Mouse (Mus musculus): Measurements from ENCODE around the gene Gtse1. TPM values are rescaled to one million over a fixed set of nuclear protein-coding genes. Genes with fewer than 3 reads are reported as not detected.

Gene Gtse1
- polyA plus RNA-seq, 1 experiment from 2014 or later = 27.2 TPM

DNA sequence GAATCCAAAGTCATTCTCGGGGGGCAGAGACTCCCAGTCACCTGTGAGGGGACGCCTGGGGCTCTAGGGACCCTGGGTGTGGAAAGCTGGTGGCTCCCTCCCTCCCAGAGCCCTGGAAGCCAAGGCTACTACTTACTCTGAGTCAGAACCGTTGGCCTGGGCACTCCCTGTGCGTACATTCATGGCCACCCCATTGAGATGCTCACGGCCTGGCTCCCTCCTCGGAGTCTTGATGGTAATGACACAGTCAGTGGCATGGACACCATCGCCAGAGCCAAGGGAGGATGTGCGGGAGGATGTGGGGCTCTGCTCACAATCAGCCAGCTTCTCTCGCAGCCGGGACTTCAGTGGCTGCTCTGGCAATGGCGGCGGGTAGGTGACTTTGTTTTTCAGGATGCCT, 41.3 kb downstream of the Gtse1 start:
- peaks cover 48% of the 10 kb centered on the region for H3K36me3 ChIP-seq
- no peaks in the 10 kb centered on the region for H3K27me3 ChIP-seq
- H3K27ac ChIP-seq = no peak overlapping the region
- no peak for ATAC-seq (ENCODE audit: insufficient number of reproducible peaks, insufficient read depth, low FRiP score, low TSS enrichment, low read depth)
- H3K4me1 ChIP-seq = no peaks in the 10 kb centered on the region
- 83% methylated on average over 12 of the region's 12 CpGs for WGBS
- H3K9me3 ChIP-seq = no peaks in the 10 kb centered on the region
- H3K4me2 ChIP-seq = no peak overlapping the region
- no peak overlapping the region for H3K4me3 ChIP-seq
- no peak overlapping the region for H3K9ac ChIP-seq

DNA sequence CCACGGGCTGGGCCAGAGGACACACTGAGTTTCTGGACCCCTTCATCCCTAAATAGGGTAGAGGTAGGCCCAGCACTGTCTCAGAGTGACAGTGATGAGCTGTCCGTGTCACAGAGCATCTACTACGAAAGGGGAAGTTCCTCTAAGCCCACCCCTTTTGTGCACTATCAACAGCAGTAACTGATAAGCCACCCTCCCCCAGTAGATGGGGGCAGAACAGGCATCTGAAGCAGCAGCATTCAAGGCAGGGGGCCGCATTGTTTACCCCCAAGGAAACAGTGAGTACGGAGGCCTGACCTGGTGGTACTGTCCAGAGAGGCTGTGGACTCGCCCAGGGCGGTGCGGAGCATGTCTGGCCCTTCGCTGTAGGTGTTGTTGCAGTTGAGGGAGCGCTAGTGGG, 43.0 kb downstream of the Gtse1 start:
- peaks cover 33% of the 10 kb centered on the region for H3K36me3 ChIP-seq
- 83% methylated on average over 10 of the region's 10 CpGs for WGBS
- no peak overlapping the region for H3K4me2 ChIP-seq
- no peak overlapping the region for H3K4me3 ChIP-seq
- ATAC-seq (ENCODE audit: insufficient number of reproducible peaks, insufficient read depth, low FRiP score, low TSS enrichment, low read depth) = no peak
- no peaks in the 10 kb centered on the region for H3K4me1 ChIP-seq
- H3K9ac ChIP-seq = 0 out of 2 replicates have a peak overlapping the region, but pooled peaks have one; percentile 16
- H3K27ac ChIP-seq = no peak overlapping the region
- no peaks in the 10 kb centered on the region for H3K27me3 ChIP-seq
- no peaks in the 10 kb centered on the region for H3K9me3 ChIP-seq

DNA sequence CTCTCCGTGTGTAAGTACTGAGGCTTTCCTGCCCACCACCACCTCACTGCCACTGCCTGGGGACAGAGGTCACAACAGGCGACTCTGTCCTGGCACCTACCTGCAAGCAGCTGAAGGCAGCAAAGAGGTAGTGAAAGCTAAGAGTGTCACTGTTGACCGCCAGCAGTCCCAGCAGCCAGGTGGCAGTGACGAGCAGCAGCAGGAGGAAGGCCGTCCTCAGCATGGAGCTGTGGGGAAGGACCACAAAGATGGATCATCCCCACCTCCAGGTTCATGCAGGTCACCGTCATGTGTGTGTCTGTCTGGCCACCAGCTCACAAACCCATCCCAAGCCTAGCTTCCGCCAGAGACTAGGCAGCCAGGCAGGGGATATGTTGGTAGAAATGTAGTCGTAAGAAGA, 44.3 kb downstream of the Gtse1 start:
- Histone ChIP-seq H3K27me3 (no peaks in the 10 kb centered on the region), H3K4me1 (no peaks in the 10 kb centered on the region), H3K27ac (no peak overlapping the region), H3K9ac (no peak overlapping the region), H3K4me3 (no peak overlapping the region), H3K4me2 (no peak overlapping the region), H3K36me3 (peaks cover 22% of the 10 kb centered on the region), H3K9me3 (no peaks in the 10 kb centered on the region)
- no peak for ATAC-seq (ENCODE audit: insufficient number of reproducible peaks, insufficient read depth, low FRiP score, low TSS enrichment, low read depth)
- WGBS = 70% methylated on average over 8 of the region's 8 CpGs

DNA sequence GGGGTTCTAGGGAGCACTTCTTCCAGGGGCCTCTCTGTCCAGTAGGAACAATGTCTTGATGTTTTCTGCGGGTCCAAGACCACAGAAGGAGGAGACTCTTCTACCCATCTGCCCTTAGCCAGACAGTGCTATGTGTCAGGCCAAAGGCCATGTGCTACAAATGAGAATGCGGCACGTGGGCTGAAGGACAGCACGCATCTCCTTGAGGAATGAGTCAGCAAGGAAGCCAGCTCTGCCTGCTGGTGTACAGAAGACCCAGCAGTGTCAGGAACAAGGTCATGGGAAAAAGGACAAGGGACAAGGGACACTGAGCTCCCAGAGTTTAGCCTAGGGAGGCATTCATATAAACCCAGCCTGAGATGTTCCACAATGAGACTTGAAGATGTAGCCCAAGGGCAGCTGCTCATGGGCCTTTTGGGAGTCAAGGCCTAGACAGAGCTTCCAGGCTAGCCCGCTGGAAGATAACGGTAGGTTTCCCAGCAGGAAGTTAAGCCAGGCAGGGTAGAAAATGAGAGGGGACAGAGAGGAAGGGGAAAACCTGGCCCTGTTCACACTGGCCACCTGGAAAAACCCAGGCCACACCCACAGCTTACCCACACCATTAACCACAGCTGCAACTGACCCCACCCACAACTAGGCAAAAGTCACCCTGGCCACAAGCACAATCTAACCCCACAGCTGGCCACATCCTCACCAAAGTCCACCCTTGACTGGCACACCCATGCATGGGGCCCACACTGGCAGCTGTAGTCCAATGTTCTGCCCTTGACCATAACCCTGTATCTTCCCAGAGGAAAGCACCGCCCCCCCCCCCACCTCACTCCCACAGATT, 49.3 kb downstream of the Gtse1 start:
- H3K27me3 ChIP-seq = no peaks in the 10 kb centered on the region
- no peaks in the 10 kb centered on the region for H3K36me3 ChIP-seq
- H3K9ac ChIP-seq = no peak overlapping the region
- no peak overlapping the region for H3K4me2 ChIP-seq
- ATAC-seq (ENCODE audit: insufficient number of reproducible peaks, insufficient read depth, low FRiP score, low TSS enrichment, low read depth) = no peak
- peaks cover 19% of the 10 kb centered on the region for H3K4me1 ChIP-seq
- H3K9me3 ChIP-seq = no peaks in the 10 kb centered on the region
- no peak overlapping the region for H3K4me3 ChIP-seq
- H3K27ac ChIP-seq = peak overlapping the region; percentile 60; the same call in 1 of the 2 replicates
- 91% methylated on average over 7 of the region's 7 CpGs for WGBS

DNA sequence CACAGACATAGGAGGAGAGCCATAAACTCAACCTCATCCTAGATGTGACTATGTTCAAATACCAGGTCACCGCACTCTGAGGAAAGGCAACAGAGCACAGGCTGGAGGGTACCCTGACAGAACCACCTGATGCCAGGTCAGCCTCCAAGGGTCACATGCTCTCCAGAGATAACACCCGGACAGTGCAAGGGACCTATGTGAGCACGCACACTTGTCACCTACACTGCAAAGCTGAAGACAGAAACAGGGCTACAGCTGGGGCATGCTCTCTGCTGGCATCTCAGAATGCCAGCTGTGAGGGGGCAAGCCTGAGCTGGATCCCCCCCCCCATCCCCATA, 49.9 kb downstream of the Gtse1 start:
- no peaks in the 10 kb centered on the region for H3K27me3 ChIP-seq
- H3K27ac ChIP-seq = peak overlapping the region; percentile 60
- H3K4me1 ChIP-seq = peaks cover 19% of the 10 kb centered on the region
- no peak overlapping the region for H3K4me2 ChIP-seq
- H3K4me3 ChIP-seq = no peak overlapping the region
- no peaks in the 10 kb centered on the region for H3K9me3 ChIP-seq
- 90% methylated on average over 3 of the region's 3 CpGs for WGBS
- no peak for ATAC-seq (ENCODE audit: insufficient number of reproducible peaks, insufficient read depth, low FRiP score, low TSS enrichment, low read depth)
- H3K36me3 ChIP-seq = no peaks in the 10 kb centered on the region
- peak overlapping the region; percentile 36; the same call in 1 of the 2 replicates for H3K9ac ChIP-seq

DNA sequence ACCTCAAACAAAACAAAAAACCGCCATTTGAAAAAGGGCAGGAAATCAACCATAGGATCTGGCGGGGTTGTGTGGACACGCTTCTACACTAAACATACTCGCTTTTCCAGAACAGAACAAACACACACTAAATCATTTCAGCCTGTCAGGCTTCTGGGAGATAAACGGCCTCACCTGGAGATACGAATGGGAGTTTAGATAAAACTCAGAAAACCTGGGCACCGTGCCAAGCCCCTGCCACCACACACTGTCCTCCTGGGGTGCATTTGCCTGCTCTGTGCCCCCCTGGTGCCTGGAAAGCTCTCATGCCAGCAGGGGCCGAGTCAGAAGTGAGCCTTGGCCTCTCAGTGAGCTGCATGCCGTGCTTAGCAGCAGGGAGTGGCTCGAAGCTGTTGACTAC, 50.4 kb downstream of the Gtse1 start:
- Histone ChIP-seq H3K27ac (peak overlapping the region; percentile 60), H3K4me1 (peaks cover 19% of the 10 kb centered on the region), H3K9me3 (no peaks in the 10 kb centered on the region), H3K4me2 (0 out of 2 replicates have a peak overlapping the region, but pooled peaks have one; percentile 11), H3K36me3 (no peaks in the 10 kb centered on the region), H3K27me3 (no peaks in the 10 kb centered on the region), H3K9ac (peak overlapping the region; percentile 36; the same call in 1 of the 2 replicates), H3K4me3 (no peak overlapping the region)
- ATAC-seq (ENCODE audit: insufficient number of reproducible peaks, insufficient read depth, low FRiP score, low TSS enrichment, low read depth) = no peak
- WGBS = 30% methylated on average over 10 of the region's 10 CpGs

DNA sequence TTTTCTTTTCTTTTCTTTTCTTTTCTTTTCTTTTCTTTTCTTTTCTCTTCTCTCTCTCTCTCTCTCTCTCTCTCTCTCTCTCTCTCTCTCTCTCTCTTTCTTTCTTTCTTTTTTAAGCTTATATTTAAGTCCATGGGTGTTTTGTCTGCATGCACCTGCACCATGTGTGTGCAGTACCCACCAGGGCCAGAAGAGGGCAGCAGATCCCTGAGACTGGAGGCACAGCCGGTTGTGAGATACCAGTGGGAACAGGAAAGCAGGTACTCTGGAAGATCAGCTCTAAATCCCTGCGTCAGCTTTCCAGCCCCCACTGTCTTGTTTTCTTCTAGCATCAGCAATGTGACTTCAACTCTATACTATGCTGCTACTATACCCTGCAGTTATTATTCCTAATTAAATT, 54.1 kb downstream of the Gtse1 start:
- H3K27me3 ChIP-seq = no peaks in the 10 kb centered on the region
- no peak for ATAC-seq (ENCODE audit: insufficient number of reproducible peaks, insufficient read depth, low FRiP score, low TSS enrichment, low read depth)
- H3K4me1 ChIP-seq = peaks cover 19% of the 10 kb centered on the region
- 29% methylated on average over 2 of the region's 2 CpGs for WGBS
- no peak overlapping the region for H3K27ac ChIP-seq
- H3K4me3 ChIP-seq = no peak overlapping the region
- no peak overlapping the region for H3K9ac ChIP-seq
- H3K4me2 ChIP-seq = no peak overlapping the region
- H3K9me3 ChIP-seq = peaks cover 4% of the 10 kb centered on the region; the same call in 1 of the 2 replicates
- H3K36me3 ChIP-seq = peaks cover 16% of the 10 kb centered on the region

DNA sequence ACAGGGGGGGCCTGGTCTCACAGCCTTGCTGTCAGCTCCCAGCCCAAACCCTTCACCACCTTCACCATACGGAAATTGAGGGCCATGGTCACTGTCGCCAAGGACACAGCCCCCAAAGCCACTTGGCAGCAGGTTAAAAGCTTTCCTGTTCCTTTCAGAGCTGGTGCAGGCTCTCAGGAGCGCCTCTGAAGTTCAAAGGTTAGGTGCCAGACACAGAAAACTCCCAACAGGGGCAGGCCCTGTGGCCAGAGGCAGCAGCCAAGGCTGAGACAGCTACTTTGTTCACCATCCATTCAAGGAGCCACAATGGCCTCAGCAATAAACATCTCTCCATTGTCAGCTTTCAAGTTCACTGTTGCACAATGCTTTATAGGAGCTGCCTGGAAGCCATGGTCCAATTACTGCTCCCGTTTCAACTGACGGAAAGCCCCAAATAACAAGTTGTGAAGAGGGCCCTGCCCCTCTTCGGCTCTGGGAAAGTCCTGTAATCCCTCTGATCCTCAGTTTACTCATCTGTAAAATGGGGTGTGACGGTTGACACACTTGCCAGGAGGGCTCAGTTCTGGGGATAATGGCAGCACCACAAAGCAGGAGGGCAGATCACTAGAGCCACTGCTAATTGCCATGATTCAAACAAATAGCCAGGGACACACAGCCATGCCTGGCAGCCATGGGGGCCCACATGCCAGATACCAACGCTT, 59.8 kb downstream of the Gtse1 start:
- Histone ChIP-seq H3K4me3 (no peak overlapping the region), H3K4me1 (no peaks in the 10 kb centered on the region), H3K36me3 (peaks cover 16% of the 10 kb centered on the region), H3K27me3 (no peaks in the 10 kb centered on the region), H3K27ac (no peak overlapping the region), H3K9me3 (peaks cover 4% of the 10 kb centered on the region; the same call in 1 of the 2 replicates), H3K4me2 (no peak overlapping the region), H3K9ac (no peak overlapping the region)
- ATAC-seq (ENCODE audit: insufficient number of reproducible peaks, insufficient read depth, low FRiP score, low TSS enrichment, low read depth) = no peak
- WGBS = 65% methylated on average over 8 of the region's 8 CpGs

DNA sequence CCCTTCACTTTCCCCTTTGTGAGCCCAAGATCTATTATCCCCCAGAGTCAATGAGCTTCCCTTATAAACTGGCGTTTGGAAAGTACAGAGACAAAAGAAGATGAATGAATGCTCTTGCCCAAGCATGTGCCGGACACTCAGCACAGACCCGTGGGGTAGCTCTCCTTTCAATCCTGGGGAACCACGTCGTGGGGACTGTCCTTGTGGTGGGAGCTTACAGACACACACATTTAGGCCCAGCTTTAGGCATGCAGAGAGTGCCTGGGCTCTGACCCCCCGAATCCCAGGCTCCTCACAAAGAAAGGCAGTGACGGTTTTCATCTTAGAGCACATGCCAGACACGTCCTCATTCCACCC, 60.3 kb downstream of the Gtse1 start:
- H3K4me1 ChIP-seq = no peaks in the 10 kb centered on the region
- peaks cover 16% of the 10 kb centered on the region for H3K36me3 ChIP-seq
- no peak overlapping the region for H3K4me2 ChIP-seq
- H3K4me3 ChIP-seq = no peak overlapping the region
- ATAC-seq (ENCODE audit: insufficient number of reproducible peaks, insufficient read depth, low FRiP score, low TSS enrichment, low read depth) = no peak
- no peak overlapping the region for H3K9ac ChIP-seq
- WGBS = 80% methylated on average over 8 of the region's 8 CpGs
- no peaks in the 10 kb centered on the region for H3K27me3 ChIP-seq
- H3K9me3 ChIP-seq = peaks cover 4% of the 10 kb centered on the region; the same call in 1 of the 2 replicates
- H3K27ac ChIP-seq = no peak overlapping the region

DNA sequence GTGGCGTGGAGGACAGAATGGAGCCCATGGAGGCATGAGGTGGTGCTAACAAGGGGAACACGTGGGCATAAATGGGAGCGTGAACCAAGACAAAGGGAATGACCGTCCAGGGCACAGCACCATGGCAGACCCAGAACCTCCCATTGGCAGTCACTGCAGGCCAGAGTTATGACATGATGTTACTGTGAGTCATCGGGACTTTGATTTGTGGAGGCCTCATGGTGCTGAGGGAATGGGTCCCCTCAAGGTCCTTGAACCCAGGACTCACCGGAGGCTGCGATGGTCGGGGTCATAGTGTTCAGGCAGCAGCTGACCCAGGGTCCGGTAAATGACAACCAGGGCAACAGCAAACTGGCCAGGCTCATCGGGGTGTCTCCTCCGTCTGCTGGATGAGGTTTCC, 62.3 kb downstream of the Gtse1 start:
- Histone ChIP-seq H3K27me3 (no peaks in the 10 kb centered on the region), H3K4me3 (no peak overlapping the region), H3K9me3 (no peaks in the 10 kb centered on the region), H3K4me2 (no peak overlapping the region), H3K4me1 (no peaks in the 10 kb centered on the region), H3K27ac (no peak overlapping the region), H3K9ac (no peak overlapping the region), H3K36me3 (peaks cover 10% of the 10 kb centered on the region; the same call in 1 of the 2 replicates)
- WGBS = 92% methylated on average over 11 of the region's 11 CpGs
- no peak for ATAC-seq (ENCODE audit: insufficient number of reproducible peaks, insufficient read depth, low FRiP score, low TSS enrichment, low read depth)
